Mouse (Mus musculus): Measurements from ENCODE around the gene Stk38.

The Stk38 gene

DNA sequence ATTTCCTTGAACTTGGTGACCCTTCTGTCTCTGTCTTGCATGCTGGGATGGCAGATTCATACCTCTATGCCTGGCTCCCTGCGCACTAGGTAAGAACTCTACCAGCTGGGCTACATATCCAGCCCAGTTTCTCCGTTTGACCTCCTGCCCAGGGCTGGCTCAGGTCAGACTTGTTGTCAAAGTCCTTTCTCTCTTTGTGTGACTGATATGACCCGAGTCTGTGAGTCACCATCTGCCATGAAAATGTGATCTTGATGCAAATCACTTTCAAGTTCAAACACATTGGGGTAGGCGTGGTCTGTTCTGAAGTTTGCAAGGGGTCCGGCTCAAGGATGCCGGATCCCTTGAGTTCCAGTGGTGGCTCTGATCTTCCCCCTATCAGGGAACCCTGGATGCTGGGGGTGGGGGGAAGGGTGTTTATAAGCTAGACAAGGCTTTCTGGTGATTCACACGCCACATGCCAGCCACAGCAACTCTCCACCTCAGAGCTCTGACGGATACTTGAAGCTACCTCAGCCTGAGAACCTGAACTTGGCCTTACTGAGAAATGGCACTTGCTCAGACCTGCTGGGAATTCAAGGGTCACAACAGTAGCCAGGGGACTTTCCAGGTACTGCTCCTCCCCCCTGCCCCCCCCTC is 82.7 kb downstream of the Stk38 start:
- no peak for DNase-seq

- no peak for DNase-seq
Measured at GRCm38 (mm10) chr17:28922096-28922495, 85.7 kb downstream of the Stk38 start.

- DNase-seq = no peak
Measured at GRCm38 (mm10) chr17:28921086-28921485, 86.7 kb downstream of the Stk38 start.

Data from lung, adult 18-20 months (tissue).